Mouse (Mus musculus) ZHBTc4 (cell line): Measurements from ENCODE around the gene Surf1.

ENCODE experiments used
- DNase-seq: peaks from one replicate; pipeline ENCODE4 v3.0.0-alpha.2; 2011; ENCODE audit warnings: low read depth, low spot score

Surf1 gene

GRCm38 (mm10) chr2:26900731-26901130, 15.6 kb downstream of the Surf1 start:
- DNase-seq = no peak

- no peak for DNase-seq
Observed at GRCm38 (mm10) chr2:26895898-26896297, 20.4 kb downstream of the Surf1 start.

GRCm38 (mm10) chr2:26886170-26886569, 30.2 kb downstream of the Surf1 start:
- peak; percentile 61 for DNase-seq

- peak; percentile 56 for DNase-seq
Observed at GRCm38 (mm10) chr2:26885541-26885940, 30.8 kb downstream of the Surf1 start.

- DNase-seq = peak; percentile 59
Observed at GRCm38 (mm10) chr2:26878571-26878970, 37.8 kb downstream of the Surf1 start.

- DNase-seq = peak; percentile 53
Observed at GRCm38 (mm10) chr2:26870666-26871065, 45.7 kb downstream of the Surf1 start.

GRCm38 (mm10) chr2:26864879-26865278, 51.5 kb downstream of the Surf1 start, which contains the start of gene Abo:
TSS of gene Abo (minus strand) at chr2:26864979.
- DNase-seq = no peak
